Comparison of ENCODE assay signal across 20 mouse cellular contexts in genomic region chr9:118718511-118718910, GRCm38 (mm10).
"Had no signal": no experiment of that assay in that cellular context is flagged by ENCODE, and none has a peak within 500 bp of the region (broad histone marks: within the 10 kb centered on the region; RNA-seq: fewer than 3 reads in every experiment).

No protein-coding gene starts in this region.

- H3K4me3 ChIP-seq: limb, embryonic 10.5 days; limb, embryonic 13.5 days; liver, embryonic 12.5 days; liver, embryonic 15.5 days; lung, embryonic 15.5 days; midbrain, embryonic 12.5 days; midbrain, embryonic 15.5 days; neural tube, embryonic 12.5 days; neural tube, embryonic 15.5 days had no signal

- H3K4me1 ChIP-seq: midbrain, embryonic 12.5 days; midbrain, embryonic 15.5 days; neural tube, embryonic 12.5 days; neural tube, embryonic 15.5 days had no signal

- H3K36me3 ChIP-seq: liver, embryonic 12.5 days; liver, embryonic 15.5 days; lung, embryonic 15.5 days; midbrain, embryonic 12.5 days; midbrain, embryonic 15.5 days; neural tube, embryonic 12.5 days; neural tube, embryonic 15.5 days had no signal

- H3K27ac ChIP-seq: limb, embryonic 10.5 days; limb, embryonic 13.5 days; liver, embryonic 12.5 days; liver, embryonic 15.5 days; lung, embryonic 15.5 days; midbrain, embryonic 12.5 days; midbrain, embryonic 15.5 days; neural tube, embryonic 12.5 days; neural tube, embryonic 15.5 days had no signal

- H3K9me3 ChIP-seq: limb, embryonic 10.5 days; limb, embryonic 13.5 days; liver, embryonic 12.5 days; liver, embryonic 15.5 days; lung, embryonic 15.5 days; midbrain, embryonic 12.5 days; midbrain, embryonic 15.5 days; neural tube, embryonic 12.5 days; neural tube, embryonic 15.5 days had no signal

- ATAC-seq: liver, embryonic 12.5 days; midbrain, embryonic 15.5 days had no signal

- H3K27me3 ChIP-seq: limb, embryonic 13.5 days; liver, embryonic 12.5 days; liver, embryonic 15.5 days; lung, embryonic 15.5 days; midbrain, embryonic 12.5 days; midbrain, embryonic 15.5 days; neural tube, embryonic 12.5 days; neural tube, embryonic 15.5 days had no signal

- H3K4me2 ChIP-seq: limb, embryonic 13.5 days; liver, embryonic 12.5 days; liver, embryonic 15.5 days; lung, embryonic 15.5 days; midbrain, embryonic 12.5 days; midbrain, embryonic 15.5 days; neural tube, embryonic 12.5 days; neural tube, embryonic 15.5 days had no signal

- DNase-seq: kidney, adult 11 months; kidney, adult 8-10 months; kidney, postnatal 14 days; kidney, postnatal 4 days; liver; lung, adult 18-20 months; lung, postnatal 10 days; lung, postnatal 4 days; right cerebral cortex, adult 18-20 months; right cerebral cortex, postnatal 14 days; right cerebral cortex, postnatal 4 days had no signal

- H3K9ac ChIP-seq: limb, embryonic 13.5 days; liver, embryonic 12.5 days; liver, embryonic 15.5 days; lung, embryonic 15.5 days; midbrain, embryonic 12.5 days; midbrain, embryonic 15.5 days; neural tube, embryonic 12.5 days; neural tube, embryonic 15.5 days had no signal
